Mouse (Mus musculus) thymus, adult 2 months (tissue): Measurements from ENCODE around the gene Gadd45b. TPM values are rescaled to one million over a fixed set of nuclear protein-coding genes. Genes with fewer than 3 reads are reported as not detected.

Experiments
- DNase-seq: peaks from one replicate; pipeline ENCODE4 v3.0.0; 2021
- H3K27ac ChIP-seq: fragments of 200-500 bp; 2 replicates; pipeline ENCODE4 v1.5.1; 2012; ENCODE audit warnings: low read length, control low read depth; ENCODE audit not compliant: control insufficient read depth, insufficient read depth
- H3K27me3 ChIP-seq: fragments of 200-500 bp; 2 replicates; pipeline ENCODE4 v1.6.1; 2012; ENCODE audit warnings: mild to moderate bottlenecking, low read length, moderate library complexity, mixed read lengths; ENCODE audit not compliant: control insufficient read depth, insufficient read depth
- H3K36me3 ChIP-seq: fragments of 200-500 bp; 2 replicates; pipeline ENCODE4 v1.6.1; 2012; ENCODE audit warnings: mild to moderate bottlenecking, low read length, moderate library complexity; ENCODE audit not compliant: control insufficient read depth, insufficient read depth
- H3K4me1 ChIP-seq: fragments of 200-500 bp; replicated peaks from 2 replicates; pipeline ENCODE4 v1.6.1; 2012; ENCODE audit warnings: low read length; ENCODE audit not compliant: control insufficient read depth, insufficient read depth
- H3K4me3 ChIP-seq: fragments of 200-500 bp; 2 replicates; pipeline ENCODE4 v1.5.1; 2012; ENCODE audit warnings: mild to moderate bottlenecking, low read length, control low read depth, moderate library complexity; ENCODE audit not compliant: control insufficient read depth, insufficient read depth
- CTCF ChIP-seq: fragments of 200-500 bp; IDR thresholded peaks from 2 replicates; pipeline ENCODE4 v1.5.1; 2012; ENCODE audit warnings: mild to moderate bottlenecking, control low read depth, low read length, moderate library complexity, borderline replicate concordance; ENCODE audit not compliant: control insufficient read depth, poor library complexity, insufficient read depth; ENCODE audit errors: extremely low read depth
- POLR2A ChIP-seq: fragments of 200-500 bp; IDR thresholded peaks from 2 replicates; pipeline ENCODE4 v1.6.1; 2012; ENCODE audit warnings: mild to moderate bottlenecking, low read length, control low read depth, moderate library complexity; ENCODE audit not compliant: control insufficient read depth, poor library complexity, insufficient read depth; ENCODE audit errors: extremely low read depth
- WGBS: fragments of 180-500 bp; shearing (Covaris S2); methylation state at CpG from one replicate; pipeline ENCODE4 v1.1.7; 2018; 5-methylcytosine and 5-hydroxymethylcytosine counted together
- polyA plus RNA-seq: library from polyadenylated mRNA; depleted of rRNA; stranded (reverse); fragments of >200 nt; gene quantifications from 2 replicates; pipeline ENCODE4 v1.2.3, GENCODE M21; 2012

Gene Gadd45b
- polyA plus RNA-seq, 1 experiment, result 53.2 TPM

DNA sequence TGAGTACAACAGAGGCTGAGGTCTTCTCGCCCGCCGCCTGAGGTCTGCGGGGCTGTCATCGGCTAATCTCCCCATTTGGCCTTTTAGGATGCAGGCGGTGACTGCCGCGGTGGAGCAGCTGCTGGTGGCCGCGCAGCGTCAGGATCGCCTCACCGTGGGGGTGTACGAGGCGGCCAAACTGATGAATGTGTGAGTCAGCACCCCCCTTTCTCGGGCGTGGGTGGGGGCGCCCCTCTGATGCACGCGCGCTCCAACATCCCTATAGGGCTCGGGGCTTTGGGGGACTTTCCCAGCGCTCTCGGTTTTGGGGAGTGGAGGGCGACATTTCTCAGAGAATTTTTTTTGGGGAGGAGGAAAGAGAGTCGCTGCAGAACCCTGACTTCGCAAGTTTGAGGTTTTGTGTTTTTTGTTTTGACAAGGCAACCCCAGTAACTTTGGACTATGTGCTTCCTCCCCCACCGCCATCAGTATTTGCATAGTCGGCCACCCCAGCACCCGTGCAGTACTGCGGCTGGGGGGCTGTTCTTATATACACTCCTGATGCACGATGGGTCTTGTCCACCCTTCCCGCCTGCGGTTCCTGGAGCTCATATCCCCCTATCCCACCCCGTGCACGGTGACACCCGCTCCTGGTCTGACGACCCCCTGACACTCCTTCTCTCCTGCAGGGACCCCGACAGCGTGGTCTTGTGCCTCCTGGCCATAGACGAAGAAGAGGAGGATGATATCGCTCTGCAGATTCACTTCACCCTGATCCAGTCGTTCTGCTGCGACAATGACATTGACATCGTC is 684 bp downstream of the Gadd45b start:
- 2% methylated on average over 44 of the region's 45 CpGs for WGBS
- Histone ChIP-seq H3K27ac (no peak overlapping the region), H3K36me3 (no peaks in the 10 kb centered on the region), H3K4me1 (peaks cover 41% of the 10 kb centered on the region), H3K27me3 (peaks cover 12% of the 10 kb centered on the region; the same call in 1 of the 2 replicates), H3K4me3 (peak overlapping the region; percentile 30)
- DNase-seq, result peak; percentile 51
- TF ChIP-seq POLR2A (no peak), CTCF (no peak)

DNA sequence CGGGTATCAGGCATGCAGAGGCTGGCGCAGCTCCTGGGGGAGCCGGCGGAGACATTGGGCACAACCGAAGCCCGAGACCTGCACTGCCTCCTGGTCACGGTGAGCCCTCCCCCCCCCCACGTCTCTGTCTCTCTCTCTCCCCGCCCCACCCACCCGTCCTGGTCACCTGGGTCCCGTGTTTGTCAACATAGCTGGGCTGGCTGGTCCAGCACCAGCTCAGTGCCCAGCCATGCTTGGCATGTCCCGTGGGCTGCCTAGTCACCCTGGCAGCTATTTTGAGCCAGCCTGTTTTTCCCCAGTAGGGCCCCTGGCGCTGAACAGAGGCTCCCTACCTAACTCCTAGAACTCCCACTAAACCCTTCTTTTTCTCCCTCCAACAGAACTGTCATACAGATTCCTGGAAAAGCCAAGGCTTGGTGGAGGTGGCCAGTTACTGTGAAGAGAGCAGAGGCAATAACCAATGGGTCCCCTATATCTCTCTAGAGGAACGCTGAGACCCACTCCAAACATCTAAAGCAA is 1.3 kb downstream of the Gadd45b start:
- DNase-seq, result no peak

DNA sequence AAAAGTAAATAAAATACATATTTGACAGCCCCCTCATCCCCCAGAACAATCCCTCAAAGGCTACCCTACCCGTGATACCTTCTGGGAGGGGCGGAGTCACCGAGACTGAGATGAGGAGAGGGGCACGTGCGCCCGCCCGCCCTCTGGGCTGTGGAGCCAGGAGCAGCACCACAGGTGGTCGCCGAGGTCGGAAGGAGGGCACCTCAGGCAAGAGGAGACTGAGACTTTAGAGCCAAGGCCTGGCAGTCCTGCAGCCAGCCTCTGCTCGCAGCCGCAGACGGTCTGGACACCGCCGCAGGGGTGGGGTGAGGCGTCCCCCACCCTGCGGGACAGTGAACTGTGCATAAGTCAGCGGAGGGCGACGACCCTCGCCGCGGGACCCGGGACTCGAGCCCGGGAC is 1.8 kb downstream of the Gadd45b start:
- H3K36me3 ChIP-seq, result no peaks in the 10 kb centered on the region
- TF ChIP-seq POLR2A, result no peak
- no peak for TF ChIP-seq CTCF
- no peak overlapping the region for H3K4me3 ChIP-seq
- peak; percentile 39 for DNase-seq
- peaks cover 44% of the 10 kb centered on the region for H3K4me1 ChIP-seq
- no peak overlapping the region for H3K27ac ChIP-seq
- 22% methylated on average over 26 of the region's 26 CpGs for WGBS
- H3K27me3 ChIP-seq, result peaks cover 12% of the 10 kb centered on the region; the same call in 1 of the 2 replicates

More for the DNA sequence above, 1.3 kb downstream of the Gadd45b start:
- H3K4me3 ChIP-seq, result peak overlapping the region; percentile 30
- WGBS, result 23% methylated on average over 14 of the region's 14 CpGs
- no peak for TF ChIP-seq CTCF
- no peak for TF ChIP-seq POLR2A
- no peaks in the 10 kb centered on the region for H3K36me3 ChIP-seq
- peaks cover 41% of the 10 kb centered on the region for H3K4me1 ChIP-seq
- no peak overlapping the region for H3K27ac ChIP-seq
- peaks cover 12% of the 10 kb centered on the region; the same call in 1 of the 2 replicates for H3K27me3 ChIP-seq

DNA sequence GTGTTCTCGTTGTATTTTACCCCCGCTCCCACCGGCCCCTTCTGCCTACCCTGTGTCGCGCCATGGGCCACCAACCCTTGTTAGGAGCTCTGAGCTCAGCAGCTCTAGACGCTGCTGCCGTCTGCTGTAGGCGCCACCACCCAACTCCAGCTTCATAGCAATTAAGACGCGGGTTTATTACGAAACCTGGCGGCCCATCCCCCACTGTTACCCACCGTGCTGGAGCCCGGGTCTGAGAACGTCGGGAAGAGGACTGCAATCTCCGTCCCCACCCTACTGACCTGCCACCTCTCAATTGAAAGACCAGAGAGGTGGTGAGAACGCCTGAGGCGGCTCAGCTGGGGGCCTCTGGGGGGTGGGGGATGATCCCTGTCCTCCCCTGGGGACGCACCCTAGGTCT is 2.3 kb downstream of the Gadd45b start:
- Histone ChIP-seq H3K4me3 (peak overlapping the region; percentile 12), H3K36me3 (no peaks in the 10 kb centered on the region), H3K4me1 (peaks cover 47% of the 10 kb centered on the region), H3K27me3 (peaks cover 12% of the 10 kb centered on the region; the same call in 1 of the 2 replicates), H3K27ac (no peak overlapping the region)
- TF ChIP-seq CTCF (no peak), POLR2A (no peak)
- no peak for DNase-seq
- 6% methylated on average over 20 of the region's 20 CpGs for WGBS

DNA sequence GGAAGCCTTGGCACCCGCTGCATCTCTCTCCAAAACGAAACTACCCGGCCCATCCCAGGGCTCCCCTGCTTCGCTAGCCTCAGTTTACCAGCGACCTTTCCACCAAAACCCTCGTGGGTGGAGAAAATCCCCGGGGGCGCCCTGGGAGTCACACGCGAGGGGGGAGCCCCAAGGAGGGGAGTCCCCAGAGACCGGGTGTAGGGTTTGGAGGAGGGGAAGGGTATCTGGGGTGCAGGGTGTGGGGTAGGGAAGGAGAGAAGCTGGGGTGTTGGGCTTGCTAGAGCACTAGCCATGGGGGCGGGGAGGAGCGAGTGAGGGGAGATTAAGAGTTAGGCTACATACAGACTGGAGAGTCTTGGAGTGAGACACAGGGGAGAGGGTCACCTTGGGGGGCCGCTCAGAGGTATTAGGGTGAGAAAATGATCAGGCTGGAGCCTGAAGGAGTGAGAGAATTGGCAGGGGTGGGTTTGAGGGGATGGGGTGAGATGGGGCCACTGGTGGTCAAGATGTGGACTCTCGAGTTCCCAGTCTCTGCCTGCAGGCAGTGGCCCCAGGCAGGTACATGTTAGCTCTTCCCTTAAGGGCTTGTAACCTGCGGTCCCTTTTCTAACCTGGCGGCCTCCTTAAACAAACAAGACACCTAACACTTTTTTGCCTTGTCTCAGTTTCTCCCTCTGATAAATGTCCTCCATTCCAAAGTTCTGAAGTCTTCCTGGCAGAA is 3.0 kb downstream of the Gadd45b start:
- no peak for DNase-seq
- no peak overlapping the region for H3K27ac ChIP-seq
- TF ChIP-seq CTCF (no peak), POLR2A (no peak)
- H3K36me3 ChIP-seq, result no peaks in the 10 kb centered on the region
- H3K4me3 ChIP-seq, result peak overlapping the region; percentile 12
- H3K27me3 ChIP-seq, result peaks cover 12% of the 10 kb centered on the region; the same call in 1 of the 2 replicates
- WGBS, result 7% methylated on average over 17 of the region's 17 CpGs
- peaks cover 53% of the 10 kb centered on the region for H3K4me1 ChIP-seq

DNA sequence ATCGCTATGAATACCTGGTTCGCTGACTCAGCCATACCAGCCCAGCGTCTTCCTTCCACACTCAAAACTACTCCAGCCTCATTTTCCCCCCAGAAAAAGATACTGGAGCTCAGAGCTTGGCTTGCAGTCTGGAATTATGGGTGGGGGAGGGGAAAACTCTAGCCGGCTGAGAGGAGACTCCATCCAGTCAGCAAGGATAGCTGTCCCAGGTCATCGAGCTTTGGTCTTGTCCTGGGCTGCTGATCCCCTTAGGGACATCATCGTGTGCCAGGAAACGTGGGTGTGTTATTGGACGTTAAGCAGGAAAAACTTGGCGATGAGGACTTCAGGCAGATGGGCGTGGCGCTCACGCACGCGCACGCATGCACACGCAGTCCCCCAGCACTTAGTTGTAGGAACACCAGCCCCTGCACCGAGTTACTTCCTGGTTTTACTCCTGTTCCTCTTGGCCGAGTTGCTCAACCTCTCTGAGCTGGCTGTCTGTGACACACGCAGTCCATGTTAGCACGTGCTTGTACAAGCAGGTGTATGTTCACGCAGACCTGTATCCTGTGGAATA is 3.6 kb downstream of the Gadd45b start:
- H3K4me3 ChIP-seq, result no peak overlapping the region
- H3K27ac ChIP-seq, result no peak overlapping the region
- H3K4me1 ChIP-seq, result peaks cover 54% of the 10 kb centered on the region
- 5% methylated on average over 21 of the region's 21 CpGs for WGBS
- TF ChIP-seq POLR2A (no peak), CTCF (no peak)
- no peak for DNase-seq
- no peaks in the 10 kb centered on the region for H3K36me3 ChIP-seq
- peaks cover 12% of the 10 kb centered on the region; the same call in 1 of the 2 replicates for H3K27me3 ChIP-seq
